In the genomic region with DNA sequence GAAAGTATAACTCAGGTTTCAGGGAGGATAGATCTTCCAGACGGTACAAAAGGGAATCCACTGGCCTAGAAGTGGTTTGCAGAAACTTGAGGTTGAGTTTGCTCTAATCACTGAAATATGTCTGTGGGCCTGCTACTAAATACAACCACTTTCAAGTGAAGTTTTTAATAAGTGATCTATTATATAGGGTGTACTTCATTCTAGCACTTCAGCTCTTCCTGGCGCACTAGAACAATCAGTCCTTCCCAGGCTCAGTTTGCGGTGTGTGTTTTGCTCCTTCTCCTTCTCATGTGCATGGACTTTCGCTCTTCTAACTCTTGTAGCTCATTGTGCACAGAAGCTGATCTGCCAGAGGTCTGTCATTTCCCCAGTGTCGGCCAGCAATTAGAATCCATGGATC, we compare ENCODE assay signal across 10 mouse cellular contexts.
"Had no signal": no experiment of that assay in that cellular context is flagged by ENCODE, and none has a peak within 500 bp of the region (broad histone marks: within the 10 kb centered on the region; RNA-seq: fewer than 3 reads in every experiment).

No protein-coding gene starts in this region.

- H3K4me3 ChIP-seq: limb, embryonic 12.5 days; liver, embryonic 13.5 days; midbrain, embryonic 13.5 days had no signal

- H3K27me3 ChIP-seq: limb, embryonic 12.5 days; liver, embryonic 13.5 days; midbrain, embryonic 13.5 days had no signal

- ATAC-seq: hindbrain, embryonic 16.5 days; inflammation-experienced regulatory T-cells, adult 6 months; liver, postnatal 0 days; midbrain, embryonic 13.5 days had no signal

- H3K9ac ChIP-seq: limb, embryonic 12.5 days; liver, embryonic 13.5 days; liver, postnatal 0 days; midbrain, embryonic 13.5 days had no signal

- H3K9me3 ChIP-seq: limb, embryonic 12.5 days; liver, embryonic 13.5 days; midbrain, embryonic 13.5 days had no signal

- DNase-seq: layer of hippocampus, adult 9-11 months; liver; liver, embryonic 13.5 days; liver, postnatal 0 days; right cerebral cortex, postnatal 14 days; thymus, postnatal 36 days had no signal

- H3K27ac ChIP-seq: limb, embryonic 12.5 days; liver, embryonic 13.5 days; midbrain, embryonic 13.5 days had no signal

- H3K4me1 ChIP-seq: limb, embryonic 12.5 days; liver, embryonic 13.5 days; midbrain, embryonic 13.5 days had no signal

- H3K36me3 ChIP-seq: limb, embryonic 12.5 days; liver, embryonic 13.5 days; midbrain, embryonic 13.5 days had no signal

- H3K4me2 ChIP-seq: limb, embryonic 12.5 days; liver, embryonic 13.5 days; midbrain, embryonic 13.5 days had no signal
